Comparison of ENCODE assay signal across 11 mouse cellular contexts in the genomic region with DNA sequence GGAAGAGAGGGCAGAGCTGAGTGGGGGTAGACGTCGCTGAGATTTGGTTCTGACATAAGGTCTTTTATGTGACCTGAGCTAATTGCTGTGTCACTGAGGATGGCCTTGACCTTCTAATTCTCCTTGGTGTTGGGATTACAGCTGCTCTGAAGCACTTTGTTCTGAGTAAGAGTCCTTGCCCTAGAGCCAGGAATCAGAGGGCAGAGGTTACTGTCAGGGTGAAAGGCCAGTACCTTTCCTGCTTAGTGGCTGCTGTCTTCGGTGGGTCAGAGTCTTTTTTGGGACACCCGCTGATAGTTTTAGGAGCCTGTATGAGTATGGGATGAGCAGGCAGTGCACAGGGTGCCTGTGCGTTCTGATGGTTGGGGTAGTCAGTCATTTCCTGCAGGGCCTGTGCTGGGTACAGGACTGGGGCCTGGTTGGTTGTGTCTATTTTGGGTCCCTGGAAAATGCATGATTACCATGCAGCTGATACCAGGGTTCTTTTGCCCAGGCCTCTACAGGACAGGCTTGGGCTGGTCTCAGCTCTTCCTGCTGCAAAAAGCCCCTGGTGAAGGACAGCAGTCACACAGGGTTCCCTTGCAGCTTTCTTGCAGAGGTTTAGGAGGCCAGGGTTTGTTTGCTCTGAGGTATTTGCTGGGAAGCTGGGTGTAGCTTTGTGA. TPM values are rescaled to one million over a fixed set of nuclear protein-coding genes. Genes with fewer than 3 reads are reported as not detected.
DNase-seq lines count a peak whose midpoint lies in the region; ATAC-seq lines count a peak whose summit lies in the region.
"Had no signal": no experiment of that assay in that cellular context is flagged by ENCODE, and none has a peak within 500 bp of the region (broad histone marks: within the 10 kb centered on the region; RNA-seq: fewer than 3 reads in every experiment).

No protein-coding gene starts in this region.

- peak overlapping the region; percentile 1; the same call in 1 of the 2 replicates for H3K4me2 ChIP-seq in heart, embryonic 13.5 days
- H3K4me2 ChIP-seq in midbrain, embryonic 15.5 days: no peak overlapping the region
- no peak overlapping the region for H3K4me2 ChIP-seq in intestine, embryonic 14.5 days (ENCODE audit: low read length)
- H3K4me2 ChIP-seq in stomach, embryonic 15.5 days: no peak overlapping the region
- H3K4me2 ChIP-seq: hindbrain, embryonic 12.5 days; neural tube, embryonic 13.5 days had no signal

- peaks cover 40% of the 10 kb centered on the region for H3K36me3 ChIP-seq in heart, embryonic 13.5 days
- peaks cover 69% of the 10 kb centered on the region for H3K36me3 ChIP-seq in midbrain, embryonic 10.5 days
- peaks cover 19% of the 10 kb centered on the region; the same call in 1 of the 2 replicates for H3K36me3 ChIP-seq in midbrain, embryonic 15.5 days (replicated peaks)
- peaks cover 42% of the 10 kb centered on the region for H3K36me3 ChIP-seq in intestine, embryonic 14.5 days (ENCODE audit: control insufficient read depth, insufficient read depth, low read length)
- H3K36me3 ChIP-seq in stomach, embryonic 15.5 days: peaks cover 30% of the 10 kb centered on the region

- peaks cover 55% of the 10 kb centered on the region for H3K4me1 ChIP-seq in heart, embryonic 13.5 days
- peaks cover 54% of the 10 kb centered on the region for H3K4me1 ChIP-seq in midbrain, embryonic 10.5 days
- peaks cover 17% of the 10 kb centered on the region for H3K4me1 ChIP-seq in midbrain, embryonic 15.5 days
- H3K4me1 ChIP-seq in intestine, embryonic 14.5 days (replicated peaks; ENCODE audit: control insufficient read depth, insufficient read depth, low read length): peaks cover 20% of the 10 kb centered on the region
- peaks cover 30% of the 10 kb centered on the region for H3K4me1 ChIP-seq in stomach, embryonic 15.5 days

- intact Hi-C loops in heart, postnatal 14 days (cut with DNase I): no loop called here

- no peak for ATAC-seq in heart, embryonic 13.5 days (ENCODE audit: extremely low read depth, insufficient number of reproducible peaks, low FRiP score, low TSS enrichment)
- ATAC-seq in midbrain, embryonic 15.5 days (replicated peaks): no peak
- ATAC-seq in intestine, embryonic 14.5 days (replicated peaks; ENCODE audit: low FRiP score, low TSS enrichment, low read depth): no peak
- ATAC-seq in stomach, embryonic 15.5 days (ENCODE audit: insufficient read depth, low FRiP score, low read depth): no peak

- no peaks in the 10 kb centered on the region for H3K9me3 ChIP-seq in heart, embryonic 13.5 days
- H3K9me3 ChIP-seq in midbrain, embryonic 10.5 days (replicated peaks): no peaks in the 10 kb centered on the region
- no peaks in the 10 kb centered on the region for H3K9me3 ChIP-seq in midbrain, embryonic 15.5 days
- no peaks in the 10 kb centered on the region for H3K9me3 ChIP-seq in intestine, embryonic 14.5 days (ENCODE audit: control insufficient read depth, low read length)
- H3K9me3 ChIP-seq in stomach, embryonic 15.5 days: no peaks in the 10 kb centered on the region
- H3K9me3 ChIP-seq: hindbrain, embryonic 12.5 days; neural tube, embryonic 13.5 days had no signal

- 49% methylated on average over 5 of the region's 5 CpGs for WGBS in heart, embryonic 13.5 days
- WGBS in midbrain, embryonic 10.5 days: 62% methylated on average over 5 of the region's 5 CpGs
- 52% methylated on average over 5 of the region's 5 CpGs for WGBS in midbrain, embryonic 15.5 days
- 68% methylated on average over 5 of the region's 5 CpGs for WGBS in intestine, embryonic 14.5 days
- WGBS in stomach, embryonic 15.5 days: 63% methylated on average over 5 of the region's 5 CpGs

- DNase-seq in heart, postnatal 14 days: no peak
- DNase-seq in midbrain, embryonic 10.5 days (ENCODE audit: low spot score): no peak
- DNase-seq in intestine, embryonic 14.5 days (ENCODE audit: low spot score): no peak
- DNase-seq in kidney, postnatal 25 days: no peak
- DNase-seq in c-Kit-positive CD71-positive TER-119-positive erythroid progenitor cells, embryonic 14.5 days (ENCODE audit: low spot score): no peak
- DNase-seq: right cerebral cortex, adult 18-20 months had no signal

- H3K4me3 ChIP-seq in heart, embryonic 13.5 days: no peak overlapping the region
- no peak overlapping the region for H3K4me3 ChIP-seq in midbrain, embryonic 10.5 days
- no peak overlapping the region for H3K4me3 ChIP-seq in midbrain, embryonic 15.5 days
- no peak overlapping the region for H3K4me3 ChIP-seq in intestine, embryonic 14.5 days (ENCODE audit: low read depth, low read length)
- no peak overlapping the region for H3K4me3 ChIP-seq in stomach, embryonic 15.5 days (replicated peaks)
- H3K4me3 ChIP-seq: hindbrain, embryonic 12.5 days; neural tube, embryonic 13.5 days had no signal

- no peaks in the 10 kb centered on the region for H3K27me3 ChIP-seq in heart, embryonic 13.5 days (replicated peaks)
- no peaks in the 10 kb centered on the region for H3K27me3 ChIP-seq in midbrain, embryonic 10.5 days (ENCODE audit: low read depth, poor library complexity, severe bottlenecking)
- H3K27me3 ChIP-seq in midbrain, embryonic 15.5 days (replicated peaks): no peaks in the 10 kb centered on the region
- H3K27me3 ChIP-seq in intestine, embryonic 14.5 days (replicated peaks; ENCODE audit: control insufficient read depth, insufficient read depth, low read length): no peaks in the 10 kb centered on the region
- H3K27me3 ChIP-seq in stomach, embryonic 15.5 days (replicated peaks): no peaks in the 10 kb centered on the region
- H3K27me3 ChIP-seq: hindbrain, embryonic 12.5 days; neural tube, embryonic 13.5 days had no signal

- peak overlapping the region; percentile 61 for H3K27ac ChIP-seq in heart, embryonic 13.5 days (replicated peaks)
- H3K27ac ChIP-seq in midbrain, embryonic 10.5 days (replicated peaks): peak overlapping the region; percentile 43; the same call in 1 of the 2 replicates
- no peak overlapping the region for H3K27ac ChIP-seq in midbrain, embryonic 15.5 days
- no peak overlapping the region for H3K27ac ChIP-seq in intestine, embryonic 14.5 days (ENCODE audit: low read depth)
- peak overlapping the region; percentile 55; the same call in 1 of the 2 replicates for H3K27ac ChIP-seq in stomach, embryonic 15.5 days
- H3K27ac ChIP-seq: hindbrain, embryonic 12.5 days; neural tube, embryonic 13.5 days had no signal

- peak overlapping the region; percentile 2 for H3K9ac ChIP-seq in heart, embryonic 13.5 days
- no peak overlapping the region for H3K9ac ChIP-seq in midbrain, embryonic 15.5 days
- H3K9ac ChIP-seq in intestine, embryonic 14.5 days (ENCODE audit: low read length): 0 out of 2 replicates have a peak overlapping the region, but pooled peaks have one; percentile 17
- H3K9ac ChIP-seq in stomach, embryonic 15.5 days: no peak overlapping the region; the same call in 1 of the 2 replicates

RNA-seq across cellular contexts. Expression of a gene that starts 22.2 kb away (rescaled TPM):
- polyA plus RNA-seq in heart, embryonic 13.5 days (2015; fragmentation: Nextera tagmentation; extraction: Ambion mirVana): 25.7 and 26.6 TPM in 2 replicates
- 10 to 100 TPM; 20.5 to 22.3 TPM for total RNA-seq in heart, postnatal 14 days (2021)
- polyA plus RNA-seq in midbrain, embryonic 10.5 days (2016; fragmentation: Nextera tagmentation; extraction: Ambion mirVana): 45.0 and 46.3 TPM in 2 replicates
- 62.5 and 63.5 TPM in 2 replicates for polyA plus RNA-seq in midbrain, embryonic 15.5 days (2015; fragmentation: Nextera tagmentation; extraction: Ambion mirVana)
- polyA plus RNA-seq in intestine, embryonic 14.5 days (2014; fragmentation: Nextera tagmentation; extraction: Ambion mirVana): 31.6 and 33.8 TPM in 2 replicates
- polyA plus RNA-seq in stomach, embryonic 15.5 days (2015; fragmentation: Nextera tagmentation; extraction: Ambion mirVana): 31.7 and 34.6 TPM in 2 replicates

RNA-seq across cellular contexts. Expression of a gene that starts 38.4 kb away (rescaled TPM):
- polyA plus RNA-seq in heart, embryonic 13.5 days (2015; fragmentation: Nextera tagmentation; extraction: Ambion mirVana): 4.9 and 8.5 TPM in 2 replicates
- 1 to 10 TPM; 4.1 to 5.1 TPM for total RNA-seq in heart, postnatal 14 days (2021)
- polyA plus RNA-seq in midbrain, embryonic 10.5 days (2016; fragmentation: Nextera tagmentation; extraction: Ambion mirVana): 14.1 and 14.3 TPM in 2 replicates
- 8.7 and 8.9 TPM in 2 replicates for polyA plus RNA-seq in midbrain, embryonic 15.5 days (2015; fragmentation: Nextera tagmentation; extraction: Ambion mirVana)
- 8.1 and 8.7 TPM in 2 replicates for polyA plus RNA-seq in intestine, embryonic 14.5 days (2014; fragmentation: Nextera tagmentation; extraction: Ambion mirVana)
- 16.0 and 18.5 TPM in 2 replicates for polyA plus RNA-seq in stomach, embryonic 15.5 days (2015; fragmentation: Nextera tagmentation; extraction: Ambion mirVana)

Comparison
In these comparisons a context has a peak if more than half of its experiments do, and no peak if none do; other contexts are left out.
1. H3K27ac ChIP-seq: peak in heart, embryonic 13.5 days (single experiment), midbrain, embryonic 10.5 days (single experiment) and stomach, embryonic 15.5 days (single experiment); none in midbrain, embryonic 15.5 days (single experiment) and intestine, embryonic 14.5 days (single experiment).
2. H3K9ac ChIP-seq: peak in heart, embryonic 13.5 days (single experiment) and intestine, embryonic 14.5 days (single experiment); none in midbrain, embryonic 15.5 days (single experiment) and stomach, embryonic 15.5 days (single experiment).